In the genomic region with DNA sequence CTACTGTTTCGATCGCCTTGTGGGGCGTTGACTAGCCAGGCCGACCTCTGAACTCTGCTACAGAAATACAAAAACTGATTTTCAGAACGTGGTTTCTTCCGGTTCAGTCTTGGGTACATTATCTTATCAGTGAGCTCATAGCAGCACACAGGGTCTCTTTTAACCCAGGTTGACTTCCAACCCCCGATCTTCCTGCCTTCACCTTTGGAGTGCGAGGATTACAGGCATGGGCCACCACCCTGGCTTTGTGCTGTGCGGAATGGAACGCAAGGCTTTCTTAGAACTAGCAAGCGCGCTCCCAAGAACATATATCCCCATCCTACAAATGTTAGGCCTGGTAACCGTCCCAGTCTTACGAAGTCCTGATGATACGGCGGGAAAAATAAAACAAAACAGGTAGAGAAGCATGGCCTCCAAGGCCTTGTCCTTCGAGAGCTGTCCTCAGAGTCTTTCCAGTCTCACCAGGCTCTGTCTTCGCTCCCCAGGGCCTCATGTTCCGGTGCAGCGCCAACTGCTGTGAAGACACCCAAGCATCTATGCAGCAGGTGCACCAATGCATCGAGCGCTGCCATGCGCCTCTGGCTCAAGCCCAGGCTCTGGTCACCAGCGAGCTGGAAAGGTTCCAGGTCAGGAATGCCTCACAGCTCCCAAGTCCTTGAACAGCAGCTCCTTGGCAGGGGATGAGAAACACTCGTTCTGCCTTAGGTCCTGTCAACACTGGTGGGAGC, we compare ENCODE assay signal across 8 mouse cellular contexts. TPM values are rescaled to one million over a fixed set of nuclear protein-coding genes. Genes with fewer than 3 reads are reported as not detected.
DNase-seq lines count a peak whose midpoint lies in the region; ATAC-seq and TF ChIP-seq lines count a peak whose summit lies in the region.

No protein-coding gene starts in this region.

- TF ChIP-seq POLR2A in limb, embryonic 14.5 days (IDR thresholded peaks at IDR 0.05; ENCODE audit: borderline replicate concordance, extremely low read depth, insufficient read depth, insufficient read length), result no peak

- peak overlapping the region; percentile 68 for H3K27ac ChIP-seq in limb, embryonic 14.5 days (replicated peaks; ENCODE audit: low read depth, low read length)
- peak overlapping the region; percentile 89 for H3K27ac ChIP-seq in midbrain, embryonic 15.5 days

- no peak for ATAC-seq in limb, embryonic 14.5 days (ENCODE audit: low FRiP score, low read depth)
- ATAC-seq in midbrain, embryonic 15.5 days (replicated peaks), result peak; percentile 12; the same call in 1 of the 2 replicates

- H3K27me3 ChIP-seq in limb, embryonic 14.5 days (ENCODE audit: control insufficient read depth, insufficient read depth, low read length), result no peaks in the 10 kb centered on the region
- H3K27me3 ChIP-seq in midbrain, embryonic 15.5 days (replicated peaks), result no peaks in the 10 kb centered on the region

- peaks cover 13% of the 10 kb centered on the region for H3K4me1 ChIP-seq in limb, embryonic 14.5 days (ENCODE audit: control insufficient read depth, insufficient read depth, low read length)
- peaks cover 27% of the 10 kb centered on the region for H3K4me1 ChIP-seq in midbrain, embryonic 15.5 days

- H3K9ac ChIP-seq in limb, embryonic 14.5 days (ENCODE audit: low read depth, low read length, severe bottlenecking), result peak overlapping the region; percentile 78
- peak overlapping the region; percentile 79 for H3K9ac ChIP-seq in midbrain, embryonic 15.5 days

- H3K36me3 ChIP-seq in limb, embryonic 14.5 days (ENCODE audit: control insufficient read depth, insufficient read depth, low read length), result peaks cover 9% of the 10 kb centered on the region
- 0 out of 2 replicates have a peak, but pooled peaks cover 2% of the 10 kb centered on the region for H3K36me3 ChIP-seq in midbrain, embryonic 15.5 days (replicated peaks)

- peak overlapping the region; percentile 98 for H3K4me2 ChIP-seq in limb, embryonic 14.5 days (replicated peaks; ENCODE audit: low read depth, low read length, severe bottlenecking)
- H3K4me2 ChIP-seq in midbrain, embryonic 15.5 days, result peak overlapping the region; percentile 78

- WGBS in limb, embryonic 14.5 days, result 49% methylated on average over 25 of the region's 25 CpGs
- 37% methylated on average over 25 of the region's 25 CpGs for WGBS in midbrain, embryonic 15.5 days

- peak; percentile 65 for DNase-seq in ovary, adult 18-20 months (ENCODE audit: low spot score)
- DNase-seq in ovary, postnatal 14 days (ENCODE audit: low spot score), result no peak
- DNase-seq in cerebellum, adult 18-20 months, result peak; percentile 56 to 66
- peak; percentile 62 to 65 for DNase-seq in heart, adult 18-20 months
- DNase-seq in kidney, adult 18-20 months, result peak; percentile 71
- no peak for DNase-seq in limb, embryonic 14.5 days (ENCODE audit: low spot score)
- peak; percentile 41 for DNase-seq in thymus, postnatal 4 days

- H3K9me3 ChIP-seq in limb, embryonic 14.5 days (ENCODE audit: control insufficient read depth, low read length), result no peaks in the 10 kb centered on the region
- no peaks in the 10 kb centered on the region for H3K9me3 ChIP-seq in midbrain, embryonic 15.5 days

- peak overlapping the region; percentile 76 for H3K4me3 ChIP-seq in limb, embryonic 14.5 days (replicated peaks; ENCODE audit: low read length)
- peak overlapping the region; percentile 81 for H3K4me3 ChIP-seq in midbrain, embryonic 15.5 days

RNA-seq across cellular contexts. Expression of a gene that starts 0.8 kb away (rescaled TPM):
- 10 to 100 TPM; 28.6 to 28.7 TPM for total RNA-seq in heart, adult 18-20 months (2021)
- polyA plus RNA-seq in limb, embryonic 14.5 days (2012; rRNA removed), result 43.9 and 51.0 TPM in 2 replicates
- 109 and 113 TPM in 2 replicates for polyA plus RNA-seq in limb, embryonic 14.5 days (2014; fragmentation: Nextera tagmentation; extraction: Ambion mirVana)
- 118 and 122 TPM in 2 replicates for polyA plus RNA-seq in midbrain, embryonic 15.5 days (2015; fragmentation: Nextera tagmentation; extraction: Ambion mirVana)

RNA-seq across cellular contexts. Expression of a gene that starts 4.8 kb away (rescaled TPM):
- 10 to 100 TPM; 41.2 to 48.5 TPM for total RNA-seq in heart, adult 18-20 months (2021)
- polyA plus RNA-seq in limb, embryonic 14.5 days (2012; rRNA removed), result 155 and 632 TPM in 2 replicates
- 646 and 684 TPM in 2 replicates for polyA plus RNA-seq in limb, embryonic 14.5 days (2014; fragmentation: Nextera tagmentation; extraction: Ambion mirVana)
- 377 and 389 TPM in 2 replicates for polyA plus RNA-seq in midbrain, embryonic 15.5 days (2015; fragmentation: Nextera tagmentation; extraction: Ambion mirVana)

RNA-seq across cellular contexts. Expression of a gene that starts 30.7 kb away (rescaled TPM):
- total RNA-seq in heart, adult 18-20 months (2021), result 10 to 100 TPM; 81.9 to 86.8 TPM
- polyA plus RNA-seq in limb, embryonic 14.5 days (2012; rRNA removed), result 67.3 and 67.5 TPM in 2 replicates
- 93.3 and 98.2 TPM in 2 replicates for polyA plus RNA-seq in limb, embryonic 14.5 days (2014; fragmentation: Nextera tagmentation; extraction: Ambion mirVana)
- polyA plus RNA-seq in midbrain, embryonic 15.5 days (2015; fragmentation: Nextera tagmentation; extraction: Ambion mirVana), result 93.3 and 96.5 TPM in 2 replicates

RNA-seq across cellular contexts. Expression of a gene that starts 37.7 kb away (rescaled TPM):
- 10 to 100 TPM; 17.2 to 19.3 TPM for total RNA-seq in heart, adult 18-20 months (2021)
- 230 and 264 TPM in 2 replicates for polyA plus RNA-seq in limb, embryonic 14.5 days (2012; rRNA removed)
- polyA plus RNA-seq in limb, embryonic 14.5 days (2014; fragmentation: Nextera tagmentation; extraction: Ambion mirVana), result 173 and 211 TPM in 2 replicates
- polyA plus RNA-seq in midbrain, embryonic 15.5 days (2015; fragmentation: Nextera tagmentation; extraction: Ambion mirVana), result 334 and 360 TPM in 2 replicates

Comparison
In these comparisons a context has a peak if more than half of its experiments do, and no peak if none do; other contexts are left out.
1. DNase-seq: peak in ovary, adult 18-20 months (single experiment), cerebellum, adult 18-20 months (2 of 2), heart, adult 18-20 months (2 of 2), kidney, adult 18-20 months (single experiment) and thymus, postnatal 4 days (single experiment); none in ovary, postnatal 14 days (single experiment) and limb, embryonic 14.5 days (single experiment).